Mouse (Mus musculus) ES-E14 (cell line): ENCODE results near the gene Pax5.

ENCODE experiments used
- CHD2 ChIP-seq: IDR thresholded peaks from 2 replicates; pipeline ENCODE4 v1.6.1; 2014; ENCODE audit warnings: mild to moderate bottlenecking, low read depth, low read length, inconsistent platforms
- HCFC1 ChIP-seq: IDR thresholded peaks from 2 replicates; pipeline ENCODE4 v1.6.1; 2012; ENCODE audit warnings: low read length, inconsistent platforms, borderline replicate concordance; ENCODE audit not compliant: insufficient read depth
- ZC3H11A ChIP-seq: IDR thresholded peaks from 2 replicates; pipeline ENCODE4 v1.6.1; 2012; ENCODE audit warnings: low read depth, mild to moderate bottlenecking, inconsistent platforms, low read length, borderline replicate concordance
- ZNF384 ChIP-seq: IDR thresholded peaks from 2 replicates; pipeline ENCODE4 v1.6.1; 2012; ENCODE audit warnings: low read depth, low read length, inconsistent platforms

GRCm38 (mm10) chr4:44545669-44546068, 164.6 kb downstream of the Pax5 start:
- TF ChIP-seq HCFC1 (no peak), ZC3H11A (no peak), CHD2 (no peak), ZNF384 (no peak)
